Comparison of ENCODE assay signal across 10 mouse cellular contexts in the genomic region with DNA sequence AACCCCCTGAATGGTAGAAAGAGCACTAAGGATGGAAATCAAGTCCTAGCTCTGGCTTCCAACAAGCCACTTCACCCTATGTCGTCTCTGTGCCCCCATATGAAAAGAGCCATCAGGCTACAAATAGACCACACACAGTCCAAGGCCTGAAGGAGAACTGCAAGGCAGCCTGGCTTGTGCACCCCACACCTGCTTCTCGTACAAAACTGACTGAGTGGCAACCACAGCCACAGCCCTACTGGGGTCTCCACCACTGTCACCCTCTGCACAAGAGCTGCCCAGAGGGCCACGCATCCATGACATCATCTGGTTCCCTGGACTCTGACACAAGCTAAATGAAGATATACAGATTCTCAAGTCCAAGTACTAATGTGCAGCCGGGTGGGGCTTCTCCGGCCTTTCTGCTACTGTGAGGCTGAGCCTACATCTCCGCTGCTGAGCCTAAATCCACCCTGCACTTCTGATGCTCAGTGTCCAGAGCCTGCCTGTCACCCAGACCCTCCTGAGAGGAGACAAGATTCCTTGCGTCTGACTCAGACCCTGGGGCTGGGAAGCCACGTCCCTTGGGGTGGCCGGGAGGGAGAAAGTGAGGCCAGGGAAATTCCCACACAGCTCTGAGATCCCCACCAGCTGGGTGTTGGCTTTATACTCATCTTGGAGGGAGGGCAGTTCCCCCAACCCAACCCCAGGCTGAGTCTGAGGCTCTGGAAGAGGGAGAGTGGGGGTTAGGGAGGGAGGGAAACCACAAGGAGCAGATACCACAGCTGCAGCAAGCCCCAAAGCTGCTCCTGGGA.
DNase-seq lines count a peak whose midpoint lies in the region; ATAC-seq and TF ChIP-seq lines count a peak whose summit lies in the region.
"Had no signal": no experiment of that assay in that cellular context is flagged by ENCODE, and none has a peak within 500 bp of the region (broad histone marks: within the 10 kb centered on the region; RNA-seq: fewer than 3 reads in every experiment).

No protein-coding gene starts in this region.

- no peaks in the 10 kb centered on the region for H3K36me3 ChIP-seq in thymus, adult 2 months (ENCODE audit: control insufficient read depth, insufficient read depth, low read length)
- H3K36me3 ChIP-seq in midbrain, embryonic 13.5 days = no peaks in the 10 kb centered on the region
- H3K36me3 ChIP-seq: lung, embryonic 15.5 days had no signal

- WGBS in thymus, adult 2 months = 33% methylated on average over 9 of the region's 9 CpGs
- 83% methylated on average over 9 of the region's 9 CpGs for WGBS in midbrain, embryonic 13.5 days

- H3K4me3 ChIP-seq in gastrocnemius, adult 2 months = no peak overlapping the region
- no peak overlapping the region for H3K4me3 ChIP-seq in thymus, adult 2 months (ENCODE audit: control insufficient read depth, insufficient read depth, low read length)
- H3K4me3 ChIP-seq in midbrain, embryonic 13.5 days (replicated peaks) = no peak overlapping the region
- H3K4me3 ChIP-seq: lung, embryonic 15.5 days had no signal

- no peak for TF ChIP-seq CTCF in gastrocnemius, adult 2 months (IDR thresholded peaks at IDR 0.05)
- no peak for TF ChIP-seq CTCF in thymus, adult 2 months (IDR thresholded peaks at IDR 0.05; ENCODE audit: borderline replicate concordance, control insufficient read depth, extremely low read depth, insufficient read depth, low read length, poor library complexity)

- peak; percentile 65 for DNase-seq in gastrocnemius, adult 2 months
- DNase-seq in gastrocnemius, postnatal 10 days = no peak
- DNase-seq in thymus, adult 2 months = peak; percentile 37
- no peak for DNase-seq in thymus, postnatal 0 days (ENCODE audit: low spot score)
- DNase-seq in kidney, postnatal 10 days = peak; percentile 76
- no peak for DNase-seq in cerebellum, postnatal 25 days
- no peak for DNase-seq in cerebellum, adult 18-20 months

- H3K4me2 ChIP-seq in midbrain, embryonic 13.5 days (replicated peaks) = no peak overlapping the region
- H3K4me2 ChIP-seq: lung, embryonic 15.5 days had no signal

- H3K27ac ChIP-seq in gastrocnemius, adult 2 months = peak overlapping the region; percentile 35; the same call in 1 of the 2 replicates
- peak overlapping the region; percentile 50 for H3K27ac ChIP-seq in thymus, adult 2 months (ENCODE audit: control insufficient read depth, insufficient read depth, low read length)
- H3K27ac ChIP-seq in midbrain, embryonic 13.5 days = no peak overlapping the region
- H3K27ac ChIP-seq: lung, embryonic 15.5 days had no signal

- no peaks in the 10 kb centered on the region for H3K9me3 ChIP-seq in midbrain, embryonic 13.5 days
- H3K9me3 ChIP-seq: lung, embryonic 15.5 days had no signal

- H3K4me1 ChIP-seq in thymus, adult 2 months (replicated peaks; ENCODE audit: control insufficient read depth, insufficient read depth, low read length) = peaks cover 82% of the 10 kb centered on the region
- no peaks in the 10 kb centered on the region for H3K4me1 ChIP-seq in midbrain, embryonic 13.5 days (replicated peaks)

- no peaks in the 10 kb centered on the region for H3K27me3 ChIP-seq in thymus, adult 2 months (ENCODE audit: control insufficient read depth, insufficient read depth, low read length)
- H3K27me3 ChIP-seq in midbrain, embryonic 13.5 days = no peaks in the 10 kb centered on the region
- H3K27me3 ChIP-seq: lung, embryonic 15.5 days had no signal

- ATAC-seq in midbrain, embryonic 13.5 days = no peak
- ATAC-seq: hindbrain, embryonic 16.5 days had no signal

- no peak overlapping the region for H3K9ac ChIP-seq in midbrain, embryonic 13.5 days (replicated peaks)
- H3K9ac ChIP-seq: lung, embryonic 15.5 days had no signal

- intact Hi-C loops in gastrocnemius, adult 2 months (cut with DNase I) = no loop called here

- no peak for TF ChIP-seq POLR2A in thymus, adult 2 months (IDR thresholded peaks at IDR 0.05; ENCODE audit: control insufficient read depth, extremely low read depth, insufficient read depth, low read length, poor library complexity)

Comparison
In these comparisons a context has a peak if more than half of its experiments do, and no peak if none do; other contexts are left out.
1. DNase-seq: peak in gastrocnemius, adult 2 months (single experiment), thymus, adult 2 months (single experiment) and kidney, postnatal 10 days (single experiment); none in gastrocnemius, postnatal 10 days (single experiment), thymus, postnatal 0 days (single experiment), cerebellum, postnatal 25 days (0 of 2) and cerebellum, adult 18-20 months (0 of 2).